Mouse (Mus musculus) embryonic facial prominence, embryonic 14.5 days (tissue): ENCODE results near the gene Nrtn. TPM values are rescaled to one million over a fixed set of nuclear protein-coding genes. Genes with fewer than 3 reads are reported as not detected.

Experiments
- ATAC-seq: fragments of 200-750 bp; cut with Nextera tagmentation; 2 replicates; pipeline ENCODE4 v1.8.0; 2017; ENCODE audit warnings: low read depth, moderate number of reproducible peaks, moderate TSS enrichment
- DNase-seq: peaks from one replicate; pipeline ENCODE4 v3.0.0-alpha.2; 2015; ENCODE audit warnings: low spot score
- H3K27ac ChIP-seq: fragments of 300-500 bp; sonication (generic); replicated peaks from 2 replicates; pipeline ENCODE4 v1.5.1; 2014; ENCODE audit warnings: low read depth, mild to moderate bottlenecking, low read length, moderate library complexity
- H3K27me3 ChIP-seq: fragments of 300-500 bp; sonication (generic); replicated peaks from 2 replicates; pipeline ENCODE4 v1.6.1; 2014; ENCODE audit warnings: low read length; ENCODE audit not compliant: control insufficient read depth, insufficient read depth
- H3K36me3 ChIP-seq: fragments of 300-500 bp; sonication (generic); 2 replicates; pipeline ENCODE4 v1.6.1; 2014; ENCODE audit warnings: low read length, mixed read lengths; ENCODE audit not compliant: control insufficient read depth, insufficient read depth
- H3K4me1 ChIP-seq: fragments of 300-500 bp; sonication (generic); 2 replicates; pipeline ENCODE4 v1.6.1; 2014; ENCODE audit warnings: antibody characterized with exemption, low read length; ENCODE audit not compliant: control insufficient read depth, insufficient read depth
- H3K4me2 ChIP-seq: fragments of 300-500 bp; sonication (generic); 2 replicates; pipeline ENCODE4 v1.6.1; 2014; ENCODE audit warnings: low read depth, mild to moderate bottlenecking, low read length, moderate library complexity, mixed read lengths
- H3K4me3 ChIP-seq: fragments of 300-500 bp; sonication (generic); 2 replicates; pipeline ENCODE4 v1.5.1; 2014; ENCODE audit warnings: low read depth, mild to moderate bottlenecking, low read length
- H3K9ac ChIP-seq: fragments of 300-500 bp; sonication (generic); 2 replicates; pipeline ENCODE4 v1.6.1; 2014; ENCODE audit warnings: low read depth, mild to moderate bottlenecking, low read length, moderate library complexity, mixed read lengths
- H3K9me3 ChIP-seq: fragments of 300-500 bp; sonication (generic); 2 replicates; pipeline ENCODE4 v1.6.1; 2016; ENCODE audit warnings: low read length; ENCODE audit not compliant: control insufficient read depth
- WGBS: fragments of 180-500 bp; shearing (Covaris S2); extraction: QIAGEN DNeasy Blood & Tissue Kit; methylation state at CpG from one replicate; pipeline ENCODE4 v1.1.7; 2014; 5-methylcytosine and 5-hydroxymethylcytosine counted together
- polyA plus RNA-seq: library from polyadenylated mRNA; unstranded; fragments of >200 nt; fragmentation: Nextera tagmentation; extraction: Ambion mirVana; gene quantifications from 2 replicates; pipeline ENCODE4 v1.2.1, GENCODE M21; 2014

Nrtn gene
- 14.0 and 17.4 TPM in 2 replicates for polyA plus RNA-seq

DNA sequence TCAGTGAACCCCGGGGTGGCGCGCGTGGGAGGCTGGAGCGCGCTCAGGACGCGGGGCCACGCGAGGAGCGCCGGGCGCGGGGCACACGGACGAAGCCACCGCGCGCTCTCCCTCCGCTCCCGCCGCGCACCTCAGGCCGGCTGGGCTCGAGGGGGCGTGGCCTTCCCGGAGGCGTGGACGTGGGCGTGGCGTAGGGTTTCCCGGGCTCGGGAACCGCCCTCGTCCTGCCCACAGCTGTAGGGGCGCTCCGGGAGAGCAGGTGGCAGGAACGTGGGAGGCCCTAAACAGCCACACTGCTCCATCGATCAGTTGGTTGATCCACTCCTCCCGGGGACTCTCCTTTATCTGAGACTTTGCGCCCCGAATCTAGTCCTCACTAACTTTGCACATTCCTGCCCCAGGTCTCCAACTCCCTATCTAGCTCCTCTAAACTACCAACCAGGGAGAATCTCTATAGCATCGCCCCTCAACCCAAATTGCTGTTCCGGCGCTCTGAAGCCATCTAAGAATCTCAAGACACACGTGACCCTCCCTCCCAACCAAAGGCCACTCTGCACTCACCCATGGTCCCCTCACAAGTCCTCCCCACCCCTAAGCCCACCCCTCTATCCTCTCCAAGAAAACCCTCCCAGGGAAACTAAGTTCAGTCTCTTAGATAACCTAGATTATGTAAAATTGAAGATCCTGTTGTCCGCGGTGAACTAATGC lies at the start of gene Nrtn:
TSS of gene Nrtn (minus strand) at position 115 of the 708 bp plus-strand sequence.
- H3K27ac ChIP-seq = no peak within 1 kb of the TSS
- H3K4me2 ChIP-seq = peak within 1 kb of the TSS; percentile 99
- H3K36me3 ChIP-seq = no peaks in the 10 kb centered on the region
- WGBS = under 1% methylated on average over 17 of the region's 48 CpGs
- peak within 1 kb of the TSS; percentile 71 for H3K9ac ChIP-seq
- no peaks in the 10 kb centered on the region for H3K9me3 ChIP-seq
- DNase-seq (peak; percentile 91), ATAC-seq (peak; percentile 72)
- H3K27me3 ChIP-seq = peaks cover 47% of the 10 kb centered on the region
- peak within 1 kb of the TSS; percentile 59 for H3K4me3 ChIP-seq
- peaks cover 18% of the 10 kb centered on the region for H3K4me1 ChIP-seq

DNA sequence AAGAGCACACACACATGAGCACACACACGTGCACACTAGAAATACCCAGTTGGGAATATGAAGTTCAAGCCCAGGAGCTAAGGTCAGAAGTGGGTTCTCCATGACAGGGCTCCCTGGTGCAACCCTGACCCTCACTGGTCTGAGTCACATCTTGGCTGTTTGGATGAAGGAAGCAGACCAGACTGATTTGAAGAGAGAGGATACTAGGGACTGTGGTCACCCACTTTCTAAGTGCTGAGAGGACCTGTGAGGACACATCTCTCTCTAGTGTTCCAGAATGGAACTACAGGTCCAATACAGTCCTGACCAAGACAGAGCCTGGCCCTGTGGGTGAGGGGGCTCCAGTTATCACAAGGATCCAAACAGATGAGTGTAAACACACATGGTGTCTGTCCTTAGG lies 48.5 kb upstream of the Nrtn start:
- no peak for ATAC-seq
- Histone ChIP-seq H3K27me3 (no peaks in the 10 kb centered on the region), H3K27ac (no peak overlapping the region), H3K4me2 (no peak overlapping the region), H3K4me3 (no peak overlapping the region), H3K36me3 (no peaks in the 10 kb centered on the region), H3K4me1 (peaks cover 9% of the 10 kb centered on the region; the same call in 1 of the 2 replicates), H3K9ac (no peak overlapping the region), H3K9me3 (no peaks in the 10 kb centered on the region)
- no peak for DNase-seq
- WGBS = 75% methylated on average over 1 of the region's 1 CpGs

DNA sequence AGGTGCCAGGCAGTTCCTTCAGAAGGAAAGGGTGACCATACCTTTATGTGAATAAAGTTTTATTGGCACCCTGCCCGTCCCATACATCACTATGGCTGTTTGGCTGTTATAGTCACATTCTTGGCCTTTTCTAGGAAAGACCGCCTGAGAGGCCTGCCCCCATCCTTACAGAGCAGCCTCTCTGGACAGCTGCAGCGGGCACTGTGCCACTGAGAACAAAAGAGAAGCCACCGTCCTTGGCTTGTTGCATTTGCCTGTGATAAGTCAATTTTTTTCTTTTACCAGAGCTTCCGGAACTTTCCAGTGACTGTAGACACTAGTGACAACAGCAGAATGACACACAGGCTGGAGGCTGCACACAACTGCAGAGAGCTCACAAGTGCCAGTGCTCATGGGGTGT lies 47.6 kb upstream of the Nrtn start:
- H3K4me3 ChIP-seq = no peak overlapping the region
- WGBS = 71% methylated on average over 5 of the region's 5 CpGs

GRCm38 (mm10) chr17:56802065-56802464 lies 44.7 kb upstream of the Nrtn start:
- 62% methylated on average over 8 of the region's 8 CpGs for WGBS

More for the DNA sequence above, 47.6 kb upstream of the Nrtn start:
- Histone ChIP-seq H3K27me3 (no peaks in the 10 kb centered on the region), H3K4me2 (no peak overlapping the region), H3K36me3 (no peaks in the 10 kb centered on the region), H3K27ac (no peak overlapping the region), H3K4me1 (peaks cover 2% of the 10 kb centered on the region; the same call in 1 of the 2 replicates), H3K9me3 (no peaks in the 10 kb centered on the region), H3K9ac (no peak overlapping the region)
- ATAC-seq (no peak), DNase-seq (no peak)

DNA sequence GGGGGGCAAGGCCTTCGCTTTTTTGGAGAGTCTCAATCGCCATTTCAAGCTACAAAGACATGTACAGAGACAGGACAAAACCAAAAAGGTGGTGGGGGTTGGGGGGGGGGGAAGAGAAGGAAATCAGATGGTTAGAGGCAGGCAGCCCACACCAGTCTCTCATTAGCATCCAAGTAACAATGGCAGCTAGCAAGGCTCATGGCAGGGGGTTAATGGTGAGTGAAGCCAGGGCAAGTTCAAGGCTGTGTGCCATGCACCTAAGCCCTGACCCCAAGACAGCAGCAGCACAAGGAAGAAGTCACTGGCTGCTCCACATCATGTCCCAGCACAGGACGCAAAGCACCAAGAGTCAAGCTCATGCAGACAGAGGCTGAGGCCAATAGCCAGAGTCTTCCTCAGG lies 41.9 kb upstream of the Nrtn start:
- DNase-seq (no peak), ATAC-seq (no peak)
- Histone ChIP-seq H3K27me3 (no peaks in the 10 kb centered on the region), H3K9me3 (no peaks in the 10 kb centered on the region), H3K4me1 (no peaks in the 10 kb centered on the region), H3K27ac (no peak overlapping the region), H3K4me3 (no peak overlapping the region), H3K4me2 (no peak overlapping the region), H3K36me3 (no peaks in the 10 kb centered on the region), H3K9ac (no peak overlapping the region)
- 75% methylated on average over 3 of the region's 3 CpGs for WGBS

More at GRCm38 (mm10) chr17:56802065-56802464, 44.7 kb upstream of the Nrtn start:
- Histone ChIP-seq H3K9ac (no peak overlapping the region), H3K36me3 (no peaks in the 10 kb centered on the region), H3K4me3 (no peak overlapping the region), H3K27me3 (no peaks in the 10 kb centered on the region), H3K9me3 (no peaks in the 10 kb centered on the region), H3K4me2 (no peak overlapping the region), H3K4me1 (no peaks in the 10 kb centered on the region), H3K27ac (no peak overlapping the region)
- DNase-seq (no peak), ATAC-seq (no peak)

GRCm38 (mm10) chr17:56793614-56794319 lies 36.4 kb upstream of the Nrtn start:
- ATAC-seq = no peak
- Histone ChIP-seq H3K36me3 (no peaks in the 10 kb centered on the region), H3K4me1 (no peaks in the 10 kb centered on the region), H3K4me3 (no peak overlapping the region), H3K27me3 (no peaks in the 10 kb centered on the region), H3K9me3 (no peaks in the 10 kb centered on the region), H3K27ac (no peak overlapping the region), H3K4me2 (no peak overlapping the region), H3K9ac (no peak overlapping the region)
- no peak for DNase-seq
- WGBS = 65% methylated on average over 6 of the region's 6 CpGs

DNA sequence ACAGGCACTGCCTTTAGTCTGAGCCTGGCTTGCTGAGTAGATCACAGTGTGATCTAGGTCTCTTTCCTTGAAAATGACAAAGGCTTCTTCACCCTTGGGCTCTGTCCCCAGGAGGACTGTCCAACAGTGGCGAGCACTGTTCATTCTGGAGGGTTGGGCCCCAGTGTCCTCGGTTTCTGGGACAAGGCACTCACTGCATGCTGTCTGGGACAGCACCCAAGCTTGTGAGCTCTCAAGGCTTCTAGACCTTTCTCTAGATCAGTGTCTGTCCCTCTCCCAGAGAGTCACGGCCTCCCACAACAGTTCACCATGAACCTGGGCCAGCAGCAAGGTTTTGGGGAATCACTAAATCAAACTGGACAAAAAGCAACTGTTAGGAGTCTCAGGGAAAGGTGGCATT lies 35.3 kb upstream of the Nrtn start:
- H3K27me3 ChIP-seq = no peaks in the 10 kb centered on the region
- H3K4me2 ChIP-seq = no peak overlapping the region
- H3K27ac ChIP-seq = no peak overlapping the region
- ATAC-seq (no peak), DNase-seq (no peak)
- H3K4me3 ChIP-seq = no peak overlapping the region
- H3K9ac ChIP-seq = no peak overlapping the region
- H3K36me3 ChIP-seq = no peaks in the 10 kb centered on the region
- H3K9me3 ChIP-seq = no peaks in the 10 kb centered on the region
- 75% methylated on average over 3 of the region's 3 CpGs for WGBS
- no peaks in the 10 kb centered on the region for H3K4me1 ChIP-seq

- no peaks in the 10 kb centered on the region for H3K36me3 ChIP-seq
- ATAC-seq (no peak), DNase-seq (no peak)
- no peaks in the 10 kb centered on the region for H3K27me3 ChIP-seq
- no peak overlapping the region for H3K9ac ChIP-seq
- H3K4me3 ChIP-seq = no peak overlapping the region
- no peak overlapping the region for H3K4me2 ChIP-seq
- WGBS = 85% methylated on average over 6 of the region's 6 CpGs
- H3K9me3 ChIP-seq = no peaks in the 10 kb centered on the region
- no peaks in the 10 kb centered on the region for H3K4me1 ChIP-seq
- no peak overlapping the region for H3K27ac ChIP-seq
These were observed 32.0 kb upstream of the Nrtn start for GRCm38 (mm10) chr17:56789286-56789685.
